Mouse (Mus musculus) heart, embryonic 14.5 days (tissue): ENCODE measurements at regions not wholly inside any gene's neighbourhood (a gene's known extent, or its start where the extent isn't known, plus 50 kb on each side); places are given as distances from the start of the nearest gene placed in this dataset.

ENCODE experiments used
- ATAC-seq: fragments of 200-750 bp; cut with Nextera tagmentation; 2 replicates; pipeline ENCODE4 v1.8.0; 2017; ENCODE audit warnings: low read depth, moderate TSS enrichment; ENCODE audit not compliant: insufficient number of reproducible peaks, insufficient read depth, low FRiP score
- H3K27ac ChIP-seq, 2 experiments: fragments of 200-500 bp in 1 of 2; fragments of 300-500 bp in 1 of 2; sonication (generic) in 1 of 2; replicated peaks in 1 of 2; 2 replicates each; pipeline ENCODE4 v1.5.1; 2012 to 2014; ENCODE audit warnings: low read depth in 2 of 2, low read length in 2 of 2, control low read depth in 1 of 2, mild to moderate bottlenecking in 1 of 2, mixed read lengths in 1 of 2; ENCODE audit not compliant: control insufficient read depth in 1 of 2, insufficient read depth in 1 of 2
- H3K27me3 ChIP-seq: fragments of 300-500 bp; sonication (generic); 2 replicates; pipeline ENCODE4 v1.6.1; 2014; ENCODE audit warnings: mild to moderate bottlenecking, low read length, control low read depth; ENCODE audit not compliant: control insufficient read depth, insufficient read depth
- H3K36me3 ChIP-seq: fragments of 300-500 bp; sonication (generic); 2 replicates; pipeline ENCODE4 v1.6.1; 2014; ENCODE audit warnings: mild to moderate bottlenecking, control low read depth, low read length, mixed read lengths; ENCODE audit not compliant: control insufficient read depth, insufficient read depth
- H3K4me1 ChIP-seq, 2 experiments: fragments of 200-500 bp in 1 of 2; fragments of 300-500 bp in 1 of 2; sonication (generic) in 1 of 2; 2 replicates each; pipeline ENCODE4 v1.6.1; 2012 to 2014; ENCODE audit warnings: low read length in 2 of 2, control low read depth in 1 of 2, mixed read lengths in 1 of 2; ENCODE audit not compliant: control insufficient read depth in 2 of 2, insufficient read depth in 2 of 2
- H3K4me2 ChIP-seq: fragments of 300-500 bp; sonication (generic); 2 replicates; pipeline ENCODE4 v1.6.1; 2014; ENCODE audit warnings: mild to moderate bottlenecking, low read length
- H3K4me3 ChIP-seq, 2 experiments: fragments of 200-500 bp in 1 of 2; fragments of 300-500 bp in 1 of 2; sonication (generic) in 1 of 2; 2 replicates each; pipeline ENCODE4 v1.5.1; 2012 to 2014; ENCODE audit warnings: low read length in 2 of 2, mild to moderate bottlenecking in 2 of 2, control low read depth in 1 of 2, low read depth in 1 of 2, moderate library complexity in 1 of 2; ENCODE audit not compliant: control insufficient read depth in 1 of 2, insufficient read depth in 1 of 2
- H3K9ac ChIP-seq: fragments of 300-500 bp; sonication (generic); 2 replicates; pipeline ENCODE4 v1.6.1; 2014; ENCODE audit warnings: mild to moderate bottlenecking, low read length
- H3K9me3 ChIP-seq: fragments of 300-500 bp; sonication (generic); 2 replicates; pipeline ENCODE4 v1.6.1; 2016; ENCODE audit warnings: low read length, control low read depth; ENCODE audit not compliant: control insufficient read depth
- WGBS: fragments of 180-500 bp; shearing (Covaris S2); extraction: QIAGEN DNeasy Blood & Tissue Kit; methylation state at CpG from one replicate; pipeline ENCODE4 v1.1.7; 2014; 5-methylcytosine and 5-hydroxymethylcytosine counted together

- no peaks in the 10 kb centered on the region for H3K36me3 ChIP-seq
- no peaks in the 10 kb centered on the region for H3K27me3 ChIP-seq
- no peaks in the 10 kb centered on the region for H3K9me3 ChIP-seq
- no peak overlapping the region for H3K4me2 ChIP-seq
- peak overlapping the region; percentile 15 to 22 for H3K27ac ChIP-seq
- ATAC-seq: no peak
- no peak overlapping the region for H3K4me3 ChIP-seq
- H3K9ac ChIP-seq: peak overlapping the region; percentile 13; the same call in 1 of the 2 replicates
- H3K4me1 ChIP-seq: peaks cover 10 to 18% of the 10 kb centered on the region in 2 experiments
- WGBS: 26% methylated on average over 13 of the region's 13 CpGs
These were observed 157.6 kb downstream of the Gas1 start for GRCm38 (mm10) chr13:60019291-60020174.

GRCm38 (mm10) chr13:60015854-60016366 lies 161.3 kb downstream of the Gas1 start:
- H3K27ac ChIP-seq: 0 out of 4 replicates have a peak overlapping the region, but pooled peaks of 1 of the 2 experiments have one; percentile 34
- no peaks in the 10 kb centered on the region for H3K36me3 ChIP-seq
- no peak overlapping the region for H3K4me2 ChIP-seq
- no peak for ATAC-seq
- H3K4me1 ChIP-seq: peaks cover 14 to 18% of the 10 kb centered on the region in 2 experiments
- no peak overlapping the region for H3K4me3 ChIP-seq
- 63% methylated on average over 8 of the region's 8 CpGs for WGBS
- H3K9ac ChIP-seq: no peak overlapping the region
- H3K9me3 ChIP-seq: no peaks in the 10 kb centered on the region
- no peaks in the 10 kb centered on the region for H3K27me3 ChIP-seq

GRCm38 (mm10) chr13:60012046-60012813 lies 164.9 kb downstream of the Gas1 start:
- H3K4me2 ChIP-seq: no peak overlapping the region
- H3K27ac ChIP-seq: peak overlapping the region; percentile 53 to 63; a peak in 2 of 4 replicates
- H3K9ac ChIP-seq: no peak overlapping the region
- no peak for ATAC-seq
- WGBS: 73% methylated on average over 16 of the region's 16 CpGs
- no peak overlapping the region for H3K4me3 ChIP-seq
- H3K4me1 ChIP-seq: peaks cover 15 to 28% of the 10 kb centered on the region in 2 experiments
- no peaks in the 10 kb centered on the region for H3K36me3 ChIP-seq
- H3K9me3 ChIP-seq: no peaks in the 10 kb centered on the region
- H3K27me3 ChIP-seq: no peaks in the 10 kb centered on the region

- ATAC-seq: no peak
- Histone ChIP-seq H3K27ac (no peak overlapping the region), H3K4me3 (no peak overlapping the region), H3K27me3 (no peaks in the 10 kb centered on the region), H3K4me2 (no peak overlapping the region), H3K9ac (no peak overlapping the region), H3K4me1 (peaks cover 18 to 32% of the 10 kb centered on the region in 2 experiments), H3K9me3 (no peaks in the 10 kb centered on the region), H3K36me3 (no peaks in the 10 kb centered on the region)
- WGBS: 85% methylated on average over 2 of the region's 2 CpGs
These were observed 166.1 kb downstream of the Gas1 start for GRCm38 (mm10) chr13:60011092-60011491.

- WGBS: 28% methylated on average over 7 of the region's 7 CpGs
- Histone ChIP-seq H3K27me3 (no peaks in the 10 kb centered on the region), H3K9me3 (no peaks in the 10 kb centered on the region), H3K4me1 (peaks cover 16 to 19% of the 10 kb centered on the region in 2 experiments), H3K9ac (no peak overlapping the region), H3K36me3 (no peaks in the 10 kb centered on the region), H3K4me3 (no peak overlapping the region), H3K27ac (peak overlapping the region; percentile 81 to 98), H3K4me2 (no peak overlapping the region)
- peak; percentile 90 for ATAC-seq
These were observed 169.6 kb downstream of the Gas1 start for GRCm38 (mm10) chr13:60007593-60007992.

- H3K4me1 ChIP-seq: peaks cover 14 to 19% of the 10 kb centered on the region in 2 experiments
- no peak overlapping the region for H3K4me3 ChIP-seq
- H3K27ac ChIP-seq: peak overlapping the region; percentile 5 to 81; a peak in 3 of 4 replicates
- no peaks in the 10 kb centered on the region for H3K27me3 ChIP-seq
- H3K9ac ChIP-seq: no peak overlapping the region
- no peak for ATAC-seq
- no peaks in the 10 kb centered on the region for H3K36me3 ChIP-seq
- H3K9me3 ChIP-seq: no peaks in the 10 kb centered on the region
- 78% methylated on average over 4 of the region's 4 CpGs for WGBS
- H3K4me2 ChIP-seq: no peak overlapping the region
These were observed 170.1 kb downstream of the Gas1 start for GRCm38 (mm10) chr13:60007031-60007430.

- Histone ChIP-seq H3K9me3 (no peaks in the 10 kb centered on the region), H3K27ac (no peak overlapping the region), H3K27me3 (no peaks in the 10 kb centered on the region), H3K4me2 (no peak overlapping the region), H3K4me1 (peaks cover 12 to 19% of the 10 kb centered on the region in 2 experiments), H3K4me3 (no peak overlapping the region), H3K36me3 (no peaks in the 10 kb centered on the region), H3K9ac (no peak overlapping the region)
- ATAC-seq: no peak
- WGBS: 89% methylated on average over 2 of the region's 2 CpGs
These were observed 172.6 kb downstream of the Gas1 start for GRCm38 (mm10) chr13:60004611-60005010.
